Mouse (Mus musculus): ENCODE measurements around the gene Pgpep1.

GRCm38 (mm10) chr8:70693636-70694035 is 33.4 kb upstream of the Pgpep1 start:
- TF ChIP-seq CTCF (conservative IDR thresholded peaks at IDR 0.05; ENCODE audit: low read length) (no peak), NANOG (IDR thresholded peaks at IDR 0.05; ENCODE audit: borderline replicate concordance, low read length) (no peak), POU5F1 (IDR thresholded peaks at IDR 0.05; ENCODE audit: borderline replicate concordance, low read length) (no peak)
